Mouse (Mus musculus): ENCODE results near the gene Ccno. TPM values are rescaled to one million over a fixed set of nuclear protein-coding genes. Genes with fewer than 3 reads are reported as not detected.

Gene Ccno
- polyA plus RNA-seq, 1 experiment from 2014 or later = 0.34 TPM

DNA sequence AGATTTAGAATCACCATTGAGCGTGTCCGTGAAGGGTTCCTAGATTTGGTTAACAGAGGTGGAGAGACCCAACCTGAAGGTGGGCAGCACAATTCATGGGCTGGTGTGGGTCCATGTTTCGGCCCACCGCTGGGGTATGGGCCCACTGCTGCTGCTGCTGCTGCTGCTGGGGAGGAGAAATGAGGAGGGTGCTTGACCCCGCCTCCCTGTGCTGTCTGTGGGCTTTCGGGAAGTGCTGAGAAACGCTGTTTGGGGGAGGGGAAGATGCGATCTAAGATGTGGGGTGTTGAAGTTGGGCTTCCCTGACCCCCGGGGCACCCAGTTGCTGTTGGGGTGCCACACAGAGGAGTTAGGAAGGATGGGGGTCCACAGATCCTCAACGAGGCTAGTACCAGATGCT, 10.9 kb upstream of the Ccno start:
- H3K4me2 ChIP-seq (ENCODE audit: low read depth, low read length) = no peak overlapping the region
- 28% methylated on average over 10 of the region's 10 CpGs for WGBS (ENCODE audit: insufficient replicate concordance)
- H3K36me3 ChIP-seq (ENCODE audit: control insufficient read depth, insufficient read depth) = no peaks in the 10 kb centered on the region
- no peak overlapping the region for H3K4me3 ChIP-seq (ENCODE audit: low read depth, low read length)
- no peak overlapping the region for H3K9ac ChIP-seq (ENCODE audit: low read depth, low read length)
- H3K9me3 ChIP-seq (replicated peaks; ENCODE audit: control insufficient read depth, low read length) = no peaks in the 10 kb centered on the region
- H3K27me3 ChIP-seq (ENCODE audit: control insufficient read depth, insufficient read depth, low read depth, low read length) = peaks cover 9% of the 10 kb centered on the region
- ATAC-seq (ENCODE audit: low read depth) = no peak
- H3K4me1 ChIP-seq (ENCODE audit: control insufficient read depth, low read depth, low read length) = no peaks in the 10 kb centered on the region
- H3K27ac ChIP-seq (ENCODE audit: low read length) = no peak overlapping the region

DNA sequence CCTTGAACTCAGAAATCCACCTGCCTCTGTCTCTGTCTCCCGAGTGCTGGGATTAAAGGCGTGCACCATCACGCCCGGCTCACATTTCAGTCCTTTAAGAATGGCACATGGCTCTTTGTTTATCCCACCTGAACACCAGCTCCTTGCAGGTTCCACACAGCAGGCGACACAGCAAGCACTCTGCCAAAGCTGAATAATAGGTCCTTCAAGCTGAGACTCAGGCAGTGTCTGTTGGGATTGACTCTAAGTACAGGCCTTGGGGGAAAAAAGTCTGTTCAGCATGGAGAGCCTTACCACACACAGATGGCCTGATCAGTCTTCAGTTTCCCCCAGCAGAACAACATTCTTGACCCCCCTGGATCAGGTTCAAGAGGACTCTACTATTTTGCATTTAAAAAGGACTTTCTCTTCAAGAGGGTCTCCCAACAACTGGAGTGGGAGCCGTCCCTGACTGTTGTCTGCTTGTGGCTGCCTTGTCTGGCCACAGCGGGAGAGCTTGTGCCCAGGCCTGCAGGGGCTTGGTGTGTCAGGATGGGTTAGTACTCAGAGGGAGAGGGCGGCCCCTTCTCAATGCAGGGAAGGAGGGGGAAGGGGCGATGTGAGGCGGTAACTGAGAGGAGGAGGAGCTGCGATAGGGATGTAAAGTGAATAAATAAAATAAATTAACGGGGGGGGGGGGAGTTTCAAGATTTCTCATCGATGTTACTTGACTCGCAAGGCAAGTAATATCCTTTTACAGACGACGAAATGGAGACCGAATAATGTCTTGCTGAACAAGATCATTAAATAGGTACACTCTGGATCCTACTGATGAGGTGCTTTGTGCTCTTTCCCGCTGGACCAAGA, 1.8 kb upstream of the Ccno start:
- 13% methylated on average over 18 of the region's 18 CpGs for WGBS (ENCODE audit: insufficient replicate concordance)
- H3K27me3 ChIP-seq (ENCODE audit: control insufficient read depth, insufficient read depth, low read depth, low read length) = peaks cover 65% of the 10 kb centered on the region

GRCm38 (mm10) chr13:112986451-112986950, 1.1 kb upstream of the Ccno start:
- no peaks in the 10 kb centered on the region for H3K36me3 ChIP-seq (ENCODE audit: control insufficient read depth, insufficient read depth)
- peaks cover 71% of the 10 kb centered on the region for H3K27me3 ChIP-seq (ENCODE audit: control insufficient read depth, insufficient read depth, low read depth, low read length)
- H3K4me1 ChIP-seq (ENCODE audit: control insufficient read depth, low read depth, low read length) = peaks cover 3% of the 10 kb centered on the region
- no peak overlapping the region for H3K9ac ChIP-seq (ENCODE audit: low read depth, low read length)
- no peaks in the 10 kb centered on the region for H3K9me3 ChIP-seq (replicated peaks; ENCODE audit: control insufficient read depth, low read length)
- H3K27ac ChIP-seq (ENCODE audit: low read length) = no peak overlapping the region
- H3K4me2 ChIP-seq (ENCODE audit: low read depth, low read length) = no peak overlapping the region
- ATAC-seq (ENCODE audit: low read depth) = no peak
- WGBS (ENCODE audit: insufficient replicate concordance) = 2% methylated on average over 17 of the region's 17 CpGs
- H3K4me3 ChIP-seq (ENCODE audit: low read depth, low read length) = no peak overlapping the region

More for the DNA sequence above, 1.8 kb upstream of the Ccno start:
- no peak overlapping the region for H3K9ac ChIP-seq (ENCODE audit: low read depth, low read length)
- peaks cover 3% of the 10 kb centered on the region for H3K4me1 ChIP-seq (ENCODE audit: control insufficient read depth, low read depth, low read length)
- H3K4me3 ChIP-seq (ENCODE audit: low read depth, low read length) = no peak overlapping the region
- H3K4me2 ChIP-seq (ENCODE audit: low read depth, low read length) = no peak overlapping the region
- ATAC-seq (ENCODE audit: low read depth) = no peak
- no peaks in the 10 kb centered on the region for H3K9me3 ChIP-seq (replicated peaks; ENCODE audit: control insufficient read depth, low read length)
- no peak overlapping the region for H3K27ac ChIP-seq (ENCODE audit: low read length)
- no peaks in the 10 kb centered on the region for H3K36me3 ChIP-seq (ENCODE audit: control insufficient read depth, insufficient read depth)

DNA sequence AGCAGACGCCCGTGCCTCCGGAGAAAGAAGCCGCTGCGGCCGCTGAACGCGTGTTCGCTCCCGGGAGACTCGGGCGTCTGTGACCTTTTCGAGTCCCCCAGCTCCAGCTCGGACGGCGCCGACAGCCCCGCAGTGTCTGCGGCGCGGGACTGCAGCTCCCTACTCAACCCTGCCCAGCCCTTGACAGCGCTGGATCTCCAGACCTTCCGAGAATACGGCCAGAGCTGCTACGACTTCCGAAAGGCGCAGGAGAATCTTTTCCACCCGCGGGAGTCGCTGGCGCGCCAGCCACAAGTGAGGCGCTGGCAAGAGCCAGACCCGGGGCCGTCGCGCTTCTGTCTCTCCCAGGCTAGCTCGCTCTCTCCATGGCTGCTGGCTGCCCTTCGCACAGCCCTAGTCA, 389 bp downstream of the Ccno start:
- no peaks in the 10 kb centered on the region for H3K9me3 ChIP-seq (replicated peaks; ENCODE audit: control insufficient read depth, low read length)
- H3K9ac ChIP-seq (ENCODE audit: low read depth, low read length) = peak overlapping the region; percentile 41; the same call in 1 of the 2 replicates
- H3K27me3 ChIP-seq (ENCODE audit: control insufficient read depth, insufficient read depth, low read depth, low read length) = peaks cover 78% of the 10 kb centered on the region
- under 1% methylated on average over 39 of the region's 39 CpGs for WGBS (ENCODE audit: insufficient replicate concordance)
- no peak overlapping the region for H3K27ac ChIP-seq (ENCODE audit: low read length)
- ATAC-seq (ENCODE audit: low read depth) = no peak; the same call in 1 of the 2 replicates
- peak overlapping the region; percentile 81 for H3K4me2 ChIP-seq (ENCODE audit: low read depth, low read length)
- H3K4me1 ChIP-seq (ENCODE audit: control insufficient read depth, low read depth, low read length) = peaks cover 3% of the 10 kb centered on the region
- no peaks in the 10 kb centered on the region for H3K36me3 ChIP-seq (ENCODE audit: control insufficient read depth, insufficient read depth)
- peak overlapping the region; percentile 59 for H3K4me3 ChIP-seq (ENCODE audit: low read depth, low read length)

DNA sequence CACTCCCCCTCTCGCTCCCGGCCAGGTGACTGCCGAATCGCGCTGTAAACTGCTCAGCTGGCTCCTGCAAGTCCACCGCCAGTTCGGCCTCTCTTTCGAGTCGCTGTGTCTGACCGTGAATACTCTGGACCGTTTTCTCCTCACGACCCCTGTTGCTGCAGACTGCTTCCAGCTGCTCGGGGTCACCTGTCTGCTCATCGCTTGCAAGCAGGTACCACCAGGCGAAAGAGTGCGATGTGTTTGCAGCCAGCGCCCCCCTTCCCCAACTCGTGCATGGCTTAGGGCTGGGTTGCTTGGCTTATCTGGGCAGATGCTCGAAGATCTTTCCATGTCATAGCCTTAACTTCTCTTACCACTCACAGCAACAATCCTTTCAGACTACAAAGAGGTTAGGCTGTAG, 1.3 kb downstream of the Ccno start:
- Histone ChIP-seq H3K36me3 (ENCODE audit: control insufficient read depth, insufficient read depth) (no peaks in the 10 kb centered on the region), H3K27me3 (ENCODE audit: control insufficient read depth, insufficient read depth, low read depth, low read length) (peaks cover 87% of the 10 kb centered on the region), H3K4me3 (ENCODE audit: low read depth, low read length) (peak overlapping the region; percentile 59), H3K27ac (ENCODE audit: low read length) (no peak overlapping the region), H3K9me3 (replicated peaks; ENCODE audit: control insufficient read depth, low read length) (no peaks in the 10 kb centered on the region), H3K9ac (ENCODE audit: low read depth, low read length) (no peak overlapping the region), H3K4me2 (ENCODE audit: low read depth, low read length) (peak overlapping the region; percentile 81), H3K4me1 (ENCODE audit: control insufficient read depth, low read depth, low read length) (peaks cover 8% of the 10 kb centered on the region)
- ATAC-seq (ENCODE audit: low read depth) = no peak
- WGBS (ENCODE audit: insufficient replicate concordance) = 1% methylated on average over 19 of the region's 19 CpGs

DNA sequence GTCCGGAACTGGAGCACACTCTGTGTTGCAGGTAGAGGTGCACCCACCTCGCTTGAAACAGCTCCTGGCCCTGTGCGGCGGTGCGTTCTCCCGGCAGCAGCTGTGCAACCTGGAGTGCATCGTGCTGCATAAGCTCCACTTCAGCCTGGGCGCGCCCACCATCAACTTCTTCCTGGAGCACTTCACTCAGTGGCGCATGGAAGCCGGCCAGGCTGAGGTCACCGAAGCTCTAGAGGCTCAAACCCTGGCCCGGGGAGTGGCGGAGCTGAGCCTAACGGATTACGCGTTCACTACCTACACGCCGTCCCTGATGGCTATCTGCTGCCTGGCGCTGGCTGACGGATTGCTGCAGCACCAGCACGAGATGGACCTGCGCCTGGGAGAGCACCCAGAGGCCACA, 1.9 kb downstream of the Ccno start:
- 4% methylated on average over 23 of the region's 23 CpGs for WGBS (ENCODE audit: insufficient replicate concordance)
- Histone ChIP-seq H3K4me3 (ENCODE audit: low read depth, low read length) (peak overlapping the region; percentile 15; the same call in 1 of the 2 replicates), H3K9ac (ENCODE audit: low read depth, low read length) (no peak overlapping the region), H3K4me2 (ENCODE audit: low read depth, low read length) (0 out of 2 replicates have a peak overlapping the region, but pooled peaks have one; percentile 6), H3K4me1 (ENCODE audit: control insufficient read depth, low read depth, low read length) (peaks cover 11% of the 10 kb centered on the region), H3K27me3 (ENCODE audit: control insufficient read depth, insufficient read depth, low read depth, low read length) (peaks cover 88% of the 10 kb centered on the region), H3K36me3 (ENCODE audit: control insufficient read depth, insufficient read depth) (no peaks in the 10 kb centered on the region), H3K27ac (ENCODE audit: low read length) (no peak overlapping the region), H3K9me3 (replicated peaks; ENCODE audit: control insufficient read depth, low read length) (no peaks in the 10 kb centered on the region)
- no peak for ATAC-seq (ENCODE audit: low read depth)

- H3K9me3 ChIP-seq (replicated peaks; ENCODE audit: control insufficient read depth, low read length) = no peaks in the 10 kb centered on the region
- no peak overlapping the region for H3K4me2 ChIP-seq (ENCODE audit: low read depth, low read length)
- no peak overlapping the region for H3K9ac ChIP-seq (ENCODE audit: low read depth, low read length)
- no peak overlapping the region for H3K4me3 ChIP-seq (ENCODE audit: low read depth, low read length)
- peaks cover 11% of the 10 kb centered on the region for H3K4me1 ChIP-seq (ENCODE audit: control insufficient read depth, low read depth, low read length)
- no peak for ATAC-seq (ENCODE audit: low read depth)
- WGBS (ENCODE audit: insufficient replicate concordance) = 5% methylated on average over 4 of the region's 4 CpGs
- no peaks in the 10 kb centered on the region for H3K36me3 ChIP-seq (ENCODE audit: control insufficient read depth, insufficient read depth)
- H3K27me3 ChIP-seq (ENCODE audit: control insufficient read depth, insufficient read depth, low read depth, low read length) = peaks cover 93% of the 10 kb centered on the region
- H3K27ac ChIP-seq (ENCODE audit: low read length) = no peak overlapping the region
These were observed 2.7 kb downstream of the Ccno start for GRCm38 (mm10) chr13:112990346-112990745.

DNA sequence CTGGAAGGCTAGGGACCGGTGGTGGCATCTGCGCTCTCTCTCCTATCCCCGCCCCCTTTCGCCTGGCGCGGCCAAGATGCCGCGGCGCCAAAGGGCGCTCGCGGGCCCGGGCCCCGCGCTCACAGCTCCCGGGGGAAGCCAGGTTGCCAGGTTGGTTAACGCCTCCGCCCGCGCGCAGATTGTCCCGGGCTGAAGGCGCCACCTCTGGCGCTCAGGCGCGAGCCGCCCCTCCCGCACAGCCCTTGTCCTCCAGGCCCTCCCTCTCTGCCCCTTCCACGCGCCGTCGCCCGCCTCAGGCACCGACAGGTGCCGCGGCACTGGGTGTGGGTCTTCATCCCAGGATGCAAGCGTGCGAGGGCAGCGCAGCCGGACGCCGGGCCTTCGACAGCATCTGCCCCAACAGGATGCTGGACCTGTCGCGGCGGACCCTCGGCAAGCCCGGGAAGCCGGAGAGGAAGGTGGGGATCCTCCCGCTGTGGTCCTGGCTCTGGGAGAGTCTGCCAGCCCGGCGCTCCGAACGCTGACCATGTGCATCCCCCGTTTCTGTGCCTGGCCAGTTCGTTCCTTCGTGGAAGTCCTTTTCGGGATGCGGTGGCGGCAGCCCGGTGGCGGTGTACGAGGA, 6.0 kb downstream of the Ccno start, which contains the start of gene Mcidas:
TSS of gene Mcidas (plus strand) at position 315 of the 622 bp plus-strand sequence.
- peak within 1 kb of the TSS; percentile 46 for H3K4me3 ChIP-seq (ENCODE audit: low read depth, low read length)
- WGBS (ENCODE audit: insufficient replicate concordance) = under 1% methylated on average over 63 of the region's 63 CpGs
- H3K9ac ChIP-seq (ENCODE audit: low read depth, low read length) = no peak within 1 kb of the TSS
- no peak within 1 kb of the TSS for H3K27ac ChIP-seq (ENCODE audit: low read length)
- peaks cover 91% of the 10 kb centered on the region for H3K27me3 ChIP-seq (ENCODE audit: control insufficient read depth, insufficient read depth, low read depth, low read length)
- no peaks in the 10 kb centered on the region for H3K9me3 ChIP-seq (replicated peaks; ENCODE audit: control insufficient read depth, low read length)
- peaks cover 8% of the 10 kb centered on the region for H3K4me1 ChIP-seq (ENCODE audit: control insufficient read depth, low read depth, low read length)
- H3K4me2 ChIP-seq (ENCODE audit: low read depth, low read length) = peak within 1 kb of the TSS; percentile 58
- ATAC-seq (ENCODE audit: low read depth) = 0 out of 2 replicates have a peak, but pooled peaks have one; percentile 9
- no peaks in the 10 kb centered on the region for H3K36me3 ChIP-seq (ENCODE audit: control insufficient read depth, insufficient read depth)

Data from liver, embryonic 16.5 days (tissue).